Mouse (Mus musculus) stomach, embryonic 15.5 days (tissue): ENCODE measurements around the gene Lbhd1. TPM values are rescaled to one million over a fixed set of nuclear protein-coding genes. Genes with fewer than 3 reads are reported as not detected.
A peak's percentile ranks its signal among the peaks of the same experiment; 100 is the strongest.
"Not testable (repeated sequence)": the region's sequence is repeated elsewhere in the genome, so short reads cannot be mapped to it uniquely, and the experiment has no call there.

Source experiments
- ATAC-seq: fragments of 200-750 bp; cut with Nextera tagmentation; 2 replicates; pipeline ENCODE4 v1.8.0; 2017; ENCODE audit warnings: low read depth, moderate number of reproducible peaks, moderate TSS enrichment; ENCODE audit not compliant: insufficient read depth, low FRiP score
- H3K27ac ChIP-seq: fragments of 300-500 bp; sonication (generic); 2 replicates; pipeline ENCODE4 v1.5.1; 2015; ENCODE audit warnings: mild to moderate bottlenecking, inconsistent platforms
- H3K27me3 ChIP-seq: fragments of 300-500 bp; sonication (generic); replicated peaks from 2 replicates; pipeline ENCODE4 v1.6.1; 2015; ENCODE audit warnings: inconsistent platforms
- H3K36me3 ChIP-seq: fragments of 300-500 bp; sonication (generic); 2 replicates; pipeline ENCODE4 v1.6.1; 2015; ENCODE audit warnings: inconsistent platforms
- H3K4me1 ChIP-seq: fragments of 300-500 bp; sonication (generic); 2 replicates; pipeline ENCODE4 v1.6.1; 2015; ENCODE audit warnings: inconsistent platforms
- H3K4me2 ChIP-seq: fragments of 300-500 bp; sonication (generic); 2 replicates; pipeline ENCODE4 v1.6.1; 2015; ENCODE audit warnings: mild to moderate bottlenecking, inconsistent platforms
- H3K4me3 ChIP-seq: fragments of 300-500 bp; sonication (generic); replicated peaks from 2 replicates; pipeline ENCODE4 v1.5.1; 2015; ENCODE audit warnings: inconsistent platforms
- H3K9ac ChIP-seq: fragments of 300-500 bp; sonication (generic); 2 replicates; pipeline ENCODE4 v1.6.1; 2015; ENCODE audit warnings: inconsistent platforms
- H3K9me3 ChIP-seq: fragments of 300-500 bp; sonication (generic); 2 replicates; pipeline ENCODE4 v1.6.1; 2016; ENCODE audit warnings: inconsistent platforms
- WGBS: fragments of 180-500 bp; shearing (Covaris S2); methylation state at CpG from one replicate; pipeline ENCODE4 v1.1.7; 2015; 5-methylcytosine and 5-hydroxymethylcytosine counted together
- polyA plus RNA-seq: library from polyadenylated mRNA; unstranded; fragments of >200 nt; fragmentation: Nextera tagmentation; extraction: Ambion mirVana; gene quantifications from 2 replicates; pipeline ENCODE4 v1.2.1, GENCODE M21; 2015

Gene Lbhd1
- polyA plus RNA-seq, 1 experiment from 2014 or later = 69.9 TPM

GRCm38 (mm10) chr19:8850402-8850901 is 33.1 kb upstream of the Lbhd1 start, which contains the start of gene Lrrn4cl:
Gene Lrrn4cl, plus strand, starts transcription at chr19:8850768.
- ATAC-seq = peak; percentile 52
- H3K9me3 ChIP-seq = no peaks in the 10 kb centered on the region
- WGBS = 22% methylated on average over 7 of the region's 7 CpGs
- H3K27me3 ChIP-seq = no peaks in the 10 kb centered on the region
- H3K9ac ChIP-seq = no peak within 1 kb of the TSS
- H3K4me3 ChIP-seq = no peak within 1 kb of the TSS
- peak within 1 kb of the TSS; percentile 31 for H3K27ac ChIP-seq
- peak within 1 kb of the TSS; percentile 26 for H3K4me2 ChIP-seq
- peaks cover 12% of the 10 kb centered on the region for H3K36me3 ChIP-seq
- 0 out of 2 replicates have a peak, but pooled peaks cover 9% of the 10 kb centered on the region for H3K4me1 ChIP-seq

- Histone ChIP-seq H3K4me3 (no peak overlapping the region), H3K4me1 (0 out of 2 replicates have a peak, but pooled peaks cover 9% of the 10 kb centered on the region), H3K36me3 (0 out of 2 replicates have a peak, but pooled peaks cover 1% of the 10 kb centered on the region), H3K27ac (no peak overlapping the region), H3K4me2 (no peak overlapping the region), H3K27me3 (no peaks in the 10 kb centered on the region), H3K9me3 (no peaks in the 10 kb centered on the region), H3K9ac (no peak overlapping the region)
- no peak for ATAC-seq
- WGBS = 50% methylated on average over 7 of the region's 7 CpGs
Measured at GRCm38 (mm10) chr19:8851639-8852038, 31.9 kb upstream of the Lbhd1 start.

GRCm38 (mm10) chr19:8852236-8852928 is 31.1 kb upstream of the Lbhd1 start:
- Histone ChIP-seq H3K9ac (no peak overlapping the region), H3K27me3 (no peaks in the 10 kb centered on the region), H3K36me3 (no peaks in the 10 kb centered on the region), H3K4me3 (no peak overlapping the region), H3K4me1 (0 out of 2 replicates have a peak, but pooled peaks cover 9% of the 10 kb centered on the region), H3K9me3 (no peaks in the 10 kb centered on the region), H3K4me2 (no peak overlapping the region), H3K27ac (no peak overlapping the region)
- no peak for ATAC-seq
- WGBS = 56% methylated on average over 10 of the region's 10 CpGs

- Histone ChIP-seq H3K9me3 (no peaks in the 10 kb centered on the region), H3K27me3 (no peaks in the 10 kb centered on the region), H3K36me3 (no peaks in the 10 kb centered on the region), H3K4me2 (no peak overlapping the region), H3K9ac (no peak overlapping the region), H3K4me3 (no peak overlapping the region), H3K4me1 (0 out of 2 replicates have a peak, but pooled peaks cover 9% of the 10 kb centered on the region), H3K27ac (no peak overlapping the region)
- ATAC-seq = no peak
- WGBS = 76% methylated on average over 3 of the region's 3 CpGs
Measured at GRCm38 (mm10) chr19:8853117-8853516, 30.4 kb upstream of the Lbhd1 start.

GRCm38 (mm10) chr19:8857689-8858088 is 25.8 kb upstream of the Lbhd1 start:
- Histone ChIP-seq H3K27me3 (no peaks in the 10 kb centered on the region), H3K4me1 (no peaks in the 10 kb centered on the region), H3K4me3 (no peak overlapping the region), H3K36me3 (no peaks in the 10 kb centered on the region), H3K9ac (no peak overlapping the region), H3K27ac (no peak overlapping the region), H3K4me2 (no peak overlapping the region), H3K9me3 (no peaks in the 10 kb centered on the region)
- WGBS = 40% methylated on average over 4 of the region's 4 CpGs
- ATAC-seq = no peak

- H3K4me3 ChIP-seq = no peak overlapping the region
- no peaks in the 10 kb centered on the region for H3K9me3 ChIP-seq
- no peak overlapping the region for H3K27ac ChIP-seq
- no peaks in the 10 kb centered on the region for H3K36me3 ChIP-seq
- no peaks in the 10 kb centered on the region for H3K27me3 ChIP-seq
- no peak overlapping the region for H3K9ac ChIP-seq
- ATAC-seq = no peak
- H3K4me1 ChIP-seq = no peaks in the 10 kb centered on the region
- H3K4me2 ChIP-seq = no peak overlapping the region
- 15% methylated on average over 1 of the region's 1 CpGs for WGBS
Measured at GRCm38 (mm10) chr19:8859018-8859417, 24.5 kb upstream of the Lbhd1 start.

- Histone ChIP-seq H3K36me3 (no peaks in the 10 kb centered on the region), H3K27me3 (no peaks in the 10 kb centered on the region), H3K4me2 (no peak overlapping the region), H3K4me3 (no peak overlapping the region), H3K9me3 (no peaks in the 10 kb centered on the region), H3K9ac (no peak overlapping the region), H3K4me1 (no peaks in the 10 kb centered on the region), H3K27ac (no peak overlapping the region)
- ATAC-seq = no peak
- 81% methylated on average over 6 of the region's 6 CpGs for WGBS
Measured at GRCm38 (mm10) chr19:8864265-8864664, 19.3 kb upstream of the Lbhd1 start.

- Histone ChIP-seq H3K4me3 (peak overlapping the region; percentile 97; the same call in 1 of the 2 replicates), H3K36me3 (peaks cover 10% of the 10 kb centered on the region), H3K4me2 (peak overlapping the region; percentile 57; the same call in 1 of the 2 replicates)
- H3K4me1 ChIP-seq, H3K9me3 ChIP-seq, H3K27me3 ChIP-seq, H3K9ac ChIP-seq, H3K27ac ChIP-seq, ATAC-seq: not testable (repeated sequence)
- WGBS = 63% methylated on average over 3 of the region's 3 CpGs
Measured at GRCm38 (mm10) chr19:8870381-8870780, 13.2 kb upstream of the Lbhd1 start.

- no peak for ATAC-seq
- H3K27ac ChIP-seq = peak overlapping the region; percentile 45
- 38% methylated on average over 9 of the region's 9 CpGs for WGBS
- H3K4me1 ChIP-seq = peaks cover 6% of the 10 kb centered on the region
- peak overlapping the region; percentile 57 for H3K4me2 ChIP-seq
- peak overlapping the region; percentile 97 for H3K4me3 ChIP-seq
- H3K9ac ChIP-seq = peak overlapping the region; percentile 40; the same call in 1 of the 2 replicates
- H3K27me3 ChIP-seq = no peaks in the 10 kb centered on the region
- no peaks in the 10 kb centered on the region for H3K9me3 ChIP-seq
- H3K36me3 ChIP-seq = peaks cover 14% of the 10 kb centered on the region
Measured at GRCm38 (mm10) chr19:8870838-8871237, 12.7 kb upstream of the Lbhd1 start.

GRCm38 (mm10) chr19:8871267-8872186 is 12.0 kb upstream of the Lbhd1 start, which contains the start of gene Ubxn1:
Gene Ubxn1, plus strand, starts transcription at chr19:8871496.
- peak; percentile 97 for ATAC-seq
- Histone ChIP-seq H3K9me3 (no peaks in the 10 kb centered on the region), H3K27ac (peak within 1 kb of the TSS; percentile 84), H3K4me2 (peak within 1 kb of the TSS; percentile 87), H3K4me1 (peaks cover 6% of the 10 kb centered on the region), H3K27me3 (no peaks in the 10 kb centered on the region), H3K9ac (peak within 1 kb of the TSS; percentile 94), H3K36me3 (peaks cover 18% of the 10 kb centered on the region), H3K4me3 (peak within 1 kb of the TSS; percentile 97)
- under 1% methylated on average over 59 of the region's 59 CpGs for WGBS

GRCm38 (mm10) chr19:8872266-8872840 is 11.2 kb upstream of the Lbhd1 start:
- WGBS = 59% methylated on average over 10 of the region's 10 CpGs
- H3K4me1 ChIP-seq = peaks cover 6% of the 10 kb centered on the region
- no peak for ATAC-seq
- H3K36me3 ChIP-seq = peaks cover 24% of the 10 kb centered on the region
- H3K4me3 ChIP-seq = peak overlapping the region; percentile 97
- no peaks in the 10 kb centered on the region for H3K9me3 ChIP-seq
- no peaks in the 10 kb centered on the region for H3K27me3 ChIP-seq
- H3K9ac ChIP-seq = peak overlapping the region; percentile 94
- H3K4me2 ChIP-seq = peak overlapping the region; percentile 87
- peak overlapping the region; percentile 84 for H3K27ac ChIP-seq
